Mouse (Mus musculus) testis, adult 2 months (tissue): ENCODE measurements around the gene Rictor.

ENCODE experiments used
- CTCF ChIP-seq: fragments of 200-500 bp; IDR thresholded peaks from 2 replicates; pipeline ENCODE4 v1.5.1; 2012; ENCODE audit warnings: low read depth, mild to moderate bottlenecking, inconsistent platforms, low read length, moderate library complexity; ENCODE audit not compliant: control insufficient read depth, insufficient read depth, insufficient replicate concordance
- POLR2A ChIP-seq: fragments of 200-500 bp; IDR thresholded peaks from 2 replicates; pipeline ENCODE4 v1.6.1; 2012; ENCODE audit warnings: low read depth, mild to moderate bottlenecking, inconsistent platforms, low read length, moderate library complexity; ENCODE audit not compliant: control insufficient read depth

DNA sequence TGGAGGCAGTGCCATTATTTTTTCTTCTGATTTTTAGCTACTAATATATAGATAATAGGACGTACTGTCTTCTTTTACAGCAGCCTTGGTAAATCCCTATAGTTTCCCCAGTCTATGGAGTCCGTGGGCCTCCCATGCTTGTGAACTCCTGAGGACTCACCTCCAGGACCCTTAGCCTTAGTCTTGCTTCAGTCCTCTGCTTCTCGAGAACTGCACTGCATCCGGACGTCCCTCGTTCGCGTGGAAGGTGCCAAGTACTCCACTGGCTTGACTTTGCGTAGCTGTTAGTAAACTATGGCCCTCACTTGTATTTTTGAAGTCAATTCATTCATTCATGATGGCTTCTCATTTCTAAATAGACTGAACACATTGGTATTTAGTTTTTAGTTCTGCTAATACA lies 38.8 kb downstream of the Rictor start:
- no peak for TF ChIP-seq CTCF
- TF ChIP-seq POLR2A: no peak
